ENCODE assay signal across 29 mouse cellular contexts in the genomic region with DNA sequence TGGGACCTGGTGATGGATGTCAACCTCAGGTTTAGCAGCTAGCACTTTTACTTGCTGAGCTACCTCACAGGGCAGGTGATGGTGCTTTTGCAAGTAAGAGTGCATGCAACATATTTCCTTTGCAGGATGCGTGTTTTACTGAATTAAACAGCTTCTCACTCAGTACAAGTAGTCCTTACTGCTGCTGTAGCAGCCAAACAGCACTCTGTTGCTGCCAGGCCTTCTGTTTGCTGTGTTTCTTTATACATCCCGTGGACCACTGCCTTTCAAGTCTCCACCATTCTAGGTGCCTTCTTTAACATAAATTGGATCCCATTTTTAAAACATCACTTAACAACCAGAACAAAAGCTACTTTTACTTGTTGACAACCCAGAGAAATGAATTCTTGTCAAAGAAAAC.
"Had no signal": no experiment of that assay in that cellular context is flagged by ENCODE, and none has a peak within 500 bp of the region (broad histone marks: within the 10 kb centered on the region; RNA-seq: fewer than 3 reads in every experiment).

No protein-coding gene starts in this region.

- DNase-seq: cerebellum, adult 18-20 months; cerebellum, adult 2 months; cerebellum, adult 8-10 months; cerebellum, adult 9-10 months; cerebellum, adult 9-11 months; cerebellum, postnatal 10 days; cerebellum, postnatal 14 days; cerebellum, postnatal 25 days; cerebellum, postnatal 36 days; embryo, embryonic 11 days; forebrain, postnatal 0 days; gastrocnemius, adult 2 months; gastrocnemius, postnatal 10 days; gastrocnemius, postnatal 14 days; gastrocnemius, postnatal 25 days; gastrocnemius, postnatal 36 days; heart, adult 11 months; heart, adult 18-20 months; heart, adult 2 months had no signal

- H3K4me3 ChIP-seq: embryonic facial prominence, embryonic 10.5 days; embryonic facial prominence, embryonic 12.5 days; embryonic facial prominence, embryonic 13.5 days; embryonic facial prominence, embryonic 15.5 days; erythroblast, embryonic 14.5 days; forebrain, embryonic 10.5 days; forebrain, embryonic 12.5 days; forebrain, embryonic 13.5 days; forebrain, embryonic 15.5 days; gastrocnemius, adult 2 months; heart, adult 2 months had no signal

- H3K27ac ChIP-seq: embryonic facial prominence, embryonic 10.5 days; embryonic facial prominence, embryonic 12.5 days; embryonic facial prominence, embryonic 13.5 days; embryonic facial prominence, embryonic 15.5 days; forebrain, embryonic 10.5 days; forebrain, embryonic 12.5 days; forebrain, embryonic 13.5 days; forebrain, embryonic 15.5 days; gastrocnemius, adult 2 months; heart, adult 2 months had no signal

- ATAC-seq: forebrain, embryonic 13.5 days; forebrain, embryonic 14.5 days; forebrain, embryonic 15.5 days had no signal
